Mouse (Mus musculus): ENCODE measurements around the gene Crtc2. TPM values are rescaled to one million over a fixed set of nuclear protein-coding genes. Genes with fewer than 3 reads are reported as not detected.

Crtc2 gene
- polyA plus RNA-seq, 1 experiment from 2014 or later: 25.3 TPM

GRCm38 (mm10) chr3:90263121-90263771 is 9.3 kb downstream of the Crtc2 start:
- H3K4me2 ChIP-seq (replicated peaks): no peak overlapping the region
- no peaks in the 10 kb centered on the region for H3K9me3 ChIP-seq
- peaks cover 9% of the 10 kb centered on the region for H3K4me1 ChIP-seq
- 93% methylated on average over 5 of the region's 5 CpGs for WGBS
- no peak overlapping the region for H3K27ac ChIP-seq
- no peaks in the 10 kb centered on the region for H3K27me3 ChIP-seq (replicated peaks)
- H3K4me3 ChIP-seq: no peak overlapping the region
- H3K36me3 ChIP-seq: peaks cover 54% of the 10 kb centered on the region
- H3K9ac ChIP-seq: no peak overlapping the region
- no peak for ATAC-seq (ENCODE audit: low FRiP score, low read depth)

- H3K27me3 ChIP-seq (replicated peaks): no peaks in the 10 kb centered on the region
- WGBS: 37% methylated on average over 10 of the region's 10 CpGs
- peak overlapping the region; percentile 81 for H3K4me2 ChIP-seq (replicated peaks)
- peak overlapping the region; percentile 94; the same call in 1 of the 2 replicates for H3K9ac ChIP-seq
- ATAC-seq (ENCODE audit: low FRiP score, low read depth): no peak
- no peak overlapping the region for H3K27ac ChIP-seq
- no peaks in the 10 kb centered on the region for H3K9me3 ChIP-seq
- H3K4me3 ChIP-seq: peak overlapping the region; percentile 93
- H3K36me3 ChIP-seq: peaks cover 45% of the 10 kb centered on the region
- H3K4me1 ChIP-seq: peaks cover 9% of the 10 kb centered on the region
Observed at GRCm38 (mm10) chr3:90264687-90265033, 10.7 kb downstream of the Crtc2 start.

GRCm38 (mm10) chr3:90265034-90265931 is 11.3 kb downstream of the Crtc2 start, which contains the start of gene Dennd4b:
Gene Dennd4b, plus strand, starts transcription at chr3:90265185.
- H3K9ac ChIP-seq: peak within 1 kb of the TSS; percentile 94
- peaks cover 9% of the 10 kb centered on the region for H3K4me1 ChIP-seq
- peaks cover 42% of the 10 kb centered on the region for H3K36me3 ChIP-seq
- H3K27ac ChIP-seq: peak within 1 kb of the TSS; percentile 92
- no peaks in the 10 kb centered on the region for H3K27me3 ChIP-seq (replicated peaks)
- peak; percentile 90 for ATAC-seq (ENCODE audit: low FRiP score, low read depth)
- under 1% methylated on average over 80 of the region's 87 CpGs for WGBS
- H3K4me2 ChIP-seq (replicated peaks): peak within 1 kb of the TSS; percentile 81
- H3K9me3 ChIP-seq: no peaks in the 10 kb centered on the region
- H3K4me3 ChIP-seq: peak within 1 kb of the TSS; percentile 93

- Histone ChIP-seq H3K36me3 (peaks cover 42% of the 10 kb centered on the region), H3K9me3 (no peaks in the 10 kb centered on the region), H3K9ac (peak overlapping the region; percentile 94), H3K4me2 (replicated peaks) (peak overlapping the region; percentile 81), H3K27me3 (replicated peaks) (no peaks in the 10 kb centered on the region), H3K27ac (peak overlapping the region; percentile 92), H3K4me3 (peak overlapping the region; percentile 93), H3K4me1 (peaks cover 9% of the 10 kb centered on the region)
- peak; percentile 48 for ATAC-seq (ENCODE audit: low FRiP score, low read depth)
- 30% methylated on average over 16 of the region's 16 CpGs for WGBS
Observed at GRCm38 (mm10) chr3:90265932-90266741, 12.2 kb downstream of the Crtc2 start.

GRCm38 (mm10) chr3:90266901-90267775 is 13.2 kb downstream of the Crtc2 start:
- no peak for ATAC-seq (ENCODE audit: low FRiP score, low read depth)
- Histone ChIP-seq H3K9ac (no peak overlapping the region), H3K27ac (no peak overlapping the region), H3K4me2 (replicated peaks) (0 out of 2 replicates have a peak overlapping the region, but pooled peaks have one; percentile 81), H3K9me3 (no peaks in the 10 kb centered on the region), H3K4me1 (peaks cover 9% of the 10 kb centered on the region), H3K36me3 (peaks cover 40% of the 10 kb centered on the region), H3K27me3 (replicated peaks) (no peaks in the 10 kb centered on the region), H3K4me3 (no peak overlapping the region)
- 93% methylated on average over 20 of the region's 20 CpGs for WGBS

- no peak for ATAC-seq (ENCODE audit: low FRiP score, low read depth)
Observed at GRCm38 (mm10) chr3:90268190-90268589, 14.2 kb downstream of the Crtc2 start.

GRCm38 (mm10) chr3:90268971-90269370 is 15.0 kb downstream of the Crtc2 start:
- no peak overlapping the region for H3K4me3 ChIP-seq
- peaks cover 9% of the 10 kb centered on the region for H3K4me1 ChIP-seq
- H3K9me3 ChIP-seq: no peaks in the 10 kb centered on the region
- H3K27ac ChIP-seq: no peak overlapping the region
- H3K9ac ChIP-seq: no peak overlapping the region
- no peak overlapping the region for H3K4me2 ChIP-seq (replicated peaks)
- H3K27me3 ChIP-seq (replicated peaks): no peaks in the 10 kb centered on the region
- H3K36me3 ChIP-seq: peaks cover 40% of the 10 kb centered on the region
- WGBS: 91% methylated on average over 16 of the region's 16 CpGs
- ATAC-seq (ENCODE audit: low FRiP score, low read depth): no peak

More at GRCm38 (mm10) chr3:90268190-90268589, 14.2 kb downstream of the Crtc2 start:
- peaks cover 9% of the 10 kb centered on the region for H3K4me1 ChIP-seq
- H3K9ac ChIP-seq: no peak overlapping the region
- H3K9me3 ChIP-seq: no peaks in the 10 kb centered on the region
- H3K27ac ChIP-seq: no peak overlapping the region
- 92% methylated on average over 11 of the region's 11 CpGs for WGBS
- H3K4me2 ChIP-seq (replicated peaks): no peak overlapping the region
- H3K36me3 ChIP-seq: peaks cover 39% of the 10 kb centered on the region
- H3K4me3 ChIP-seq: no peak overlapping the region
- H3K27me3 ChIP-seq (replicated peaks): no peaks in the 10 kb centered on the region

- H3K4me2 ChIP-seq (replicated peaks): no peak overlapping the region
- peaks cover 9% of the 10 kb centered on the region for H3K4me1 ChIP-seq
- H3K9me3 ChIP-seq: no peaks in the 10 kb centered on the region
- H3K9ac ChIP-seq: no peak overlapping the region
- ATAC-seq (ENCODE audit: low FRiP score, low read depth): no peak
- H3K27me3 ChIP-seq (replicated peaks): no peaks in the 10 kb centered on the region
- no peak overlapping the region for H3K4me3 ChIP-seq
- H3K36me3 ChIP-seq: peaks cover 46% of the 10 kb centered on the region
- no peak overlapping the region for H3K27ac ChIP-seq
- WGBS: 94% methylated on average over 8 of the region's 8 CpGs
Observed at GRCm38 (mm10) chr3:90270784-90271183, 16.8 kb downstream of the Crtc2 start.

- H3K9ac ChIP-seq: no peak overlapping the region
- no peaks in the 10 kb centered on the region for H3K9me3 ChIP-seq
- H3K27ac ChIP-seq: no peak overlapping the region
- no peak for ATAC-seq (ENCODE audit: low FRiP score, low read depth)
- H3K4me3 ChIP-seq: no peak overlapping the region
- H3K27me3 ChIP-seq (replicated peaks): no peaks in the 10 kb centered on the region
- WGBS: 71% methylated on average over 9 of the region's 9 CpGs
- peaks cover 58% of the 10 kb centered on the region for H3K36me3 ChIP-seq
- H3K4me1 ChIP-seq: no peaks in the 10 kb centered on the region
- H3K4me2 ChIP-seq (replicated peaks): no peak overlapping the region
Observed at GRCm38 (mm10) chr3:90272170-90272569, 18.2 kb downstream of the Crtc2 start.

- Histone ChIP-seq H3K4me1 (no peaks in the 10 kb centered on the region), H3K4me2 (replicated peaks) (no peak overlapping the region)
- 92% methylated on average over 22 of the region's 22 CpGs for WGBS
Observed at GRCm38 (mm10) chr3:90273855-90274254, 19.9 kb downstream of the Crtc2 start.

GRCm38 (mm10) chr3:90275286-90275685 is 21.3 kb downstream of the Crtc2 start:
- no peaks in the 10 kb centered on the region for H3K9me3 ChIP-seq
- no peak overlapping the region for H3K4me3 ChIP-seq
- H3K4me2 ChIP-seq (replicated peaks): no peak overlapping the region
- 92% methylated on average over 11 of the region's 11 CpGs for WGBS
- no peaks in the 10 kb centered on the region for H3K27me3 ChIP-seq (replicated peaks)
- ATAC-seq (ENCODE audit: low FRiP score, low read depth): no peak
- no peak overlapping the region for H3K27ac ChIP-seq
- H3K36me3 ChIP-seq: peaks cover 79% of the 10 kb centered on the region
- no peak overlapping the region for H3K9ac ChIP-seq
- no peaks in the 10 kb centered on the region for H3K4me1 ChIP-seq

More at GRCm38 (mm10) chr3:90273855-90274254, 19.9 kb downstream of the Crtc2 start:
- Histone ChIP-seq H3K9ac (no peak overlapping the region), H3K27ac (no peak overlapping the region), H3K9me3 (no peaks in the 10 kb centered on the region), H3K27me3 (replicated peaks) (no peaks in the 10 kb centered on the region), H3K4me3 (no peak overlapping the region), H3K36me3 (peaks cover 73% of the 10 kb centered on the region)
- no peak for ATAC-seq (ENCODE audit: low FRiP score, low read depth)
